Mouse (Mus musculus): ENCODE measurements around the gene Klk5. TPM values are rescaled to one million over a fixed set of nuclear protein-coding genes. Genes with fewer than 3 reads are reported as not detected.

Klk5 gene
- polyA plus RNA-seq, 1 experiment from 2014 or later = 1.1 TPM

DNA sequence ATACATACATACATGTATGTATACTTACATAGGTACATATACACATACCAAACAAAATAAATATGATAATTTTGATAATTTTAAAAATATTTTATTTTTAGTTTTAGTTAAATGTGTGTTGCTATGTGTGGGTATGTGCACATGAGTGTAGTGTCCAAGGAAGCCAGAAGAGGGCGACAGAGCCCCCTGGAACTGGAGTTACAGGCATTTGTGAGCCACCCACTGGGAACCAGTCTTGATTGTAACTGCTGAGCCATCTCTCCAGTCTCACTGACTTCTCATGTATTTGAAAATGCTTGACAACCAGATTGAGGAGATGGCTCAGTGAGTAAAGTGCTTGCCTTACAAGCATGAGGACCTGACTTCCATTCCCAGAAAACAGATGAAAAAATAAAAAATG, 36.5 kb downstream of the Klk5 start:
- Histone ChIP-seq H3K4me1 (0 out of 2 replicates have a peak, but pooled peaks cover 3% of the 10 kb centered on the region), H3K36me3 (no peaks in the 10 kb centered on the region), H3K4me3 (no peak overlapping the region), H3K9ac (no peak overlapping the region), H3K27ac (no peak overlapping the region), H3K27me3 (peaks cover 16% of the 10 kb centered on the region), H3K9me3 (no peaks in the 10 kb centered on the region), H3K4me2 (no peak overlapping the region)
- no peak for ATAC-seq (ENCODE audit: insufficient number of reproducible peaks, insufficient read depth, low FRiP score, low TSS enrichment, low read depth)
- 51% methylated on average over 1 of the region's 1 CpGs for WGBS

DNA sequence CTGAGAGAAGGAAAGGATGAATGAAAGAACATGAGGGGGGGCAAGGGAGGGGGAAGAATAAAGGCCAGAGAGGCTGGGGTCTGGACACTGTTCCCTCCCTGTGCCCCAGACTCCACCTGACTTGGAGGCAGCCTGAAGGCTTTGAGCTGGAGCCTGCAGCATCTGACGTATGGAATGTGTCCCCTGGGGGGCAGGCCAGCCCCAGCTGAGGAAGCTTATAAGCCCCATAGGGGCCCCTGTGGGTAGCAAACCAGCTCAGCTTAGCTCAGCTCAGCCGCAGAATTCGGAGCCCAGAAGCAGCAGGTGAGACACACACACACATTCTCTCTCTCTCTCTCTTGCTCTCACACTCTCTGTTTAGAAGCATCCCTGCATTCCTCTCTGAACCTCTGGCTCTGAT, 39.1 kb downstream of the Klk5 start, which contains the start of gene Klk4:
TSS of gene Klk4 (plus strand) at position 249 of the 400 bp plus-strand sequence.
- H3K9me3 ChIP-seq = no peaks in the 10 kb centered on the region
- H3K4me2 ChIP-seq = no peak within 1 kb of the TSS
- 3% methylated on average over 3 of the region's 3 CpGs for WGBS
- no peak within 1 kb of the TSS for H3K27ac ChIP-seq
- no peak within 1 kb of the TSS for H3K4me3 ChIP-seq
- H3K4me1 ChIP-seq = peaks cover 7% of the 10 kb centered on the region; the same call in 1 of the 2 replicates
- no peak within 1 kb of the TSS for H3K9ac ChIP-seq
- no peak for ATAC-seq (ENCODE audit: insufficient number of reproducible peaks, insufficient read depth, low FRiP score, low TSS enrichment, low read depth)
- peaks cover 16% of the 10 kb centered on the region for H3K27me3 ChIP-seq
- no peaks in the 10 kb centered on the region for H3K36me3 ChIP-seq

DNA sequence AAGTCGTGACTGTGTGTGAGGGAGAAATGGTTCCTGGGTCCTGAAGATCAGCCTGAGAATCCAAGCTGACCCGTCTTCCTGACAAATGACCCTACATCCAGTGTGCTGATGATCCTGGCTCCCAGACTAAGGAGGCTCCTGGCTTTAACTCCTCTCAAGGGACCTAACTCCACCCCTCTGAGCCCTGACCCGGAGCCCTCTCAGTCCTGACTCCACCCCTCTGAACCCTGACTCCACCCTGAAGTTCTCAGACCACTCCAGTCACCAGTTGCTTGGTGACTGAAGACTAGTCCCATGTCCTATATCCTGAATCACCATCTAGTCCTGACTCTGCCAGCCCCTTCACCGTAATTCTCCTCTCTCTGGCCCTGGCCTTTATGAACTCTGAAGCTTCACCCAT, 40.6 kb downstream of the Klk5 start:
- H3K9me3 ChIP-seq = no peaks in the 10 kb centered on the region
- H3K4me1 ChIP-seq = peaks cover 7% of the 10 kb centered on the region; the same call in 1 of the 2 replicates
- H3K36me3 ChIP-seq = no peaks in the 10 kb centered on the region
- no peak overlapping the region for H3K4me3 ChIP-seq
- 21% methylated on average over 4 of the region's 4 CpGs for WGBS
- no peak overlapping the region for H3K9ac ChIP-seq
- H3K27ac ChIP-seq = no peak overlapping the region
- ATAC-seq (ENCODE audit: insufficient number of reproducible peaks, insufficient read depth, low FRiP score, low TSS enrichment, low read depth) = no peak
- H3K27me3 ChIP-seq = peaks cover 16% of the 10 kb centered on the region
- H3K4me2 ChIP-seq = no peak overlapping the region

DNA sequence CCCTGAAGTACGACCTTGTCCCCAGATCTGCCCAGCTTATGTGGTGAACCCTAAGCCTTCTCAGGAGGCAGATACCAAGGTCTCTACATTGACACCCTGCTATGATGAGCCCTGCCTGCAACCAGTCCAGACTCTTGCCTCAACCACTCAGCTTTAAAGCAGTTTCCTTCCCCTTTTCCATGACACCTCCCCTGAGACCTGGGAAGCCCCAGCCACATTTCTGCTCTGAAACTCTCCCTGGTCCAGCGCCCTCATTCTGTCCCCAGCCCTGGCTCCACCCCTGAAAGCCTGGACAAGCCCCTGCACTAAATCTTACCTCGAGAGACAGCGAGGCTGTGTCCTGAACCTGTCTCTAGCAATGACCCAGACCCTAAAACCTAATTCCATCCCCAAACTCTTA, 41.0 kb downstream of the Klk5 start:
- H3K27ac ChIP-seq = no peak overlapping the region
- no peak overlapping the region for H3K4me2 ChIP-seq
- no peaks in the 10 kb centered on the region for H3K9me3 ChIP-seq
- H3K36me3 ChIP-seq = no peaks in the 10 kb centered on the region
- H3K27me3 ChIP-seq = peaks cover 16% of the 10 kb centered on the region
- no peak for ATAC-seq (ENCODE audit: insufficient number of reproducible peaks, insufficient read depth, low FRiP score, low TSS enrichment, low read depth)
- peaks cover 7% of the 10 kb centered on the region; the same call in 1 of the 2 replicates for H3K4me1 ChIP-seq
- 19% methylated on average over 4 of the region's 4 CpGs for WGBS
- H3K9ac ChIP-seq = no peak overlapping the region
- H3K4me3 ChIP-seq = no peak overlapping the region

DNA sequence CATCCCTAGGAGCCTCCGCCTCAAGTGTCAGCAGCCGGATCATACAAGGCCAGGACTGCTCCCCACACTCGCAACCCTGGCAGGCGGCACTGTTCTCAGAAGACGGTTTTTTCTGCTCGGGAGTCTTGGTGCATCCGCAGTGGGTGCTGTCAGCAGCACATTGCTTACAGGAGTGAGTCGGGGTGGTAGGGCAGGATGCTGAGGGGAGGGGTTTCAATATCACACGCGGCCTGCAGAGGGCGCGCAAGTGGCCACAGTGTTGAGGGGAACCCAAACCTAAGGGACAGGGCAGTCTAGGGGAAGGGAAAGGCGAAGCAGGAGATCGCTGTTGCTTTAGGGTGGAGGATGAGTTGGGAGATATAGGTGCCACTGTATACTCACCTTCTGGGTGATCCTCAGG, 41.8 kb downstream of the Klk5 start:
- WGBS = 7% methylated on average over 14 of the region's 14 CpGs
- H3K36me3 ChIP-seq = no peaks in the 10 kb centered on the region
- no peak overlapping the region for H3K4me3 ChIP-seq
- no peak overlapping the region for H3K27ac ChIP-seq
- H3K4me2 ChIP-seq = peak overlapping the region; percentile 44
- no peak for ATAC-seq (ENCODE audit: insufficient number of reproducible peaks, insufficient read depth, low FRiP score, low TSS enrichment, low read depth)
- H3K27me3 ChIP-seq = peaks cover 16% of the 10 kb centered on the region
- H3K9ac ChIP-seq = no peak overlapping the region
- H3K9me3 ChIP-seq = no peaks in the 10 kb centered on the region
- H3K4me1 ChIP-seq = peaks cover 7% of the 10 kb centered on the region; the same call in 1 of the 2 replicates

DNA sequence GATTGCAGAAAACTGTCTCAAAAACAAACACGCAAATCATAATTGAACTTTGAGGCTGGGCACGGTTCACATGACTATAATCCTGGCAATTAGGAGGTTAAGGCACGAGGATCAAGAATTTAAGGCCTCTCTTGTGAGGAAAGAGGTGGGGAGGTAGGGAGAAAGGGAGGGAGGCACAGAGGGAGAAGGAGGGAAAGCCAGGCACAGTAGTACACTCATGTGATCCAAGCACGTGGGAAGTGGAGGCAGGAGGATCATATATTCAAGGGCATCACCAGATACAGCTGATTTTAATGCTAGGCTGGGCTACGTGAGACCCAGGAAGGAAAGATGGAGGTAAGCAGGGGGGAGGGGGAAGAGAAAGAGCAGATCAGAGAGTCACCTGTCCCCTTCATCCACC, 49.6 kb downstream of the Klk5 start:
- Histone ChIP-seq H3K9ac (no peak overlapping the region), H3K27me3 (no peaks in the 10 kb centered on the region), H3K27ac (no peak overlapping the region), H3K36me3 (no peaks in the 10 kb centered on the region), H3K4me3 (no peak overlapping the region), H3K9me3 (no peaks in the 10 kb centered on the region), H3K4me1 (no peaks in the 10 kb centered on the region), H3K4me2 (no peak overlapping the region)
- ATAC-seq (ENCODE audit: insufficient number of reproducible peaks, insufficient read depth, low FRiP score, low TSS enrichment, low read depth) = no peak
- 45% methylated on average over 5 of the region's 5 CpGs for WGBS

DNA sequence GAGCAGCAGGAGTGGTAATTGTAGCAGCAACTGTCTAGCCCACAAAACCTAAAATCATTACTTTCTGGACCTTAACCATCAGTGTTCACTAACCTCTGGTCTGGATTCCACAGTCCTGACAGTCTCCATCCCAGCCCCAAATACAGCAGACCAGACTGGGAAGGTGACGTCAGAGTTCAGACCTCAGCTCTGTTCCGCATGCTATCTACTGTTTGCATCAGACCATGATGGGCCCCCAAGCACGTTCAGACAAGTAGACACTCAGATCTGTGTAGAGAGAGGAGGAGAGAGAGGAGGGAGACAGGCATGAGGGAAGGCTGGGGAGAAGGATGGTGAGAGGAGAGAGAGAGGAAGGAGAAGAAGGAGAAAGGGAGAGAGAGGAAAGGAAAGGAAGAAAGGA, 50.0 kb downstream of the Klk5 start:
- no peak overlapping the region for H3K9ac ChIP-seq
- H3K27ac ChIP-seq = no peak overlapping the region
- H3K4me2 ChIP-seq = no peak overlapping the region
- no peaks in the 10 kb centered on the region for H3K9me3 ChIP-seq
- no peak for ATAC-seq (ENCODE audit: insufficient number of reproducible peaks, insufficient read depth, low FRiP score, low TSS enrichment, low read depth)
- no peaks in the 10 kb centered on the region for H3K36me3 ChIP-seq
- H3K27me3 ChIP-seq = no peaks in the 10 kb centered on the region
- H3K4me3 ChIP-seq = no peak overlapping the region
- no peaks in the 10 kb centered on the region for H3K4me1 ChIP-seq
- WGBS = 46% methylated on average over 3 of the region's 3 CpGs

DNA sequence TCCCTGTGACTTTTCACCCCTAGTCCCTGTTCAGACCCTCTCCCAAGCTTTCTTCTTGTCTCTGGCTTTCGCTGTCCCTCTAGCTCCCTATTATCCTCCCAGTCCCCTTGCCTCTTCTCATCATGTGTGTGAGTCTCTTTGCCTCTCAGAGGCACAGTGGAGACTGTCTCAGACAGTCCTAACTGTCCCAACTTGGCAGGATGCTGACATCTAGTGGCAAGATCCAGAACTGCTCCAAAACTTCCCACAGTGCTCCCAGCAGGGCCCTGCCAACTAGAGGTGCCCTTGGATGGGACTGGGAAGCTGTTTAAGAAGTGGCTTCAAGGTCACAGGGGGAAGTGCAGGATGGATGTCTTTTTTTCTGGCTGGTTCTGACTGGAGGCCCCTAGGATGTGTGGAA, 53.1 kb downstream of the Klk5 start:
- no peak overlapping the region for H3K9ac ChIP-seq
- H3K9me3 ChIP-seq = no peaks in the 10 kb centered on the region
- ATAC-seq (ENCODE audit: insufficient number of reproducible peaks, insufficient read depth, low FRiP score, low TSS enrichment, low read depth) = peak; percentile 81
- 17% methylated on average over 1 of the region's 1 CpGs for WGBS
- no peaks in the 10 kb centered on the region for H3K27me3 ChIP-seq
- no peak overlapping the region for H3K4me3 ChIP-seq
- no peaks in the 10 kb centered on the region for H3K4me1 ChIP-seq
- H3K27ac ChIP-seq = no peak overlapping the region
- no peak overlapping the region for H3K4me2 ChIP-seq
- no peaks in the 10 kb centered on the region for H3K36me3 ChIP-seq

Other genes starting within 250 kb of the Klk5 start
- not detected in 2 replicates for gene Zfp819, start 234.8 kb upstream of the Klk5 start, polyA plus RNA-seq (2015; fragmentation: Nextera tagmentation; extraction: Ambion mirVana)
- gene Ceacam18, start 207.3 kb upstream of the Klk5 start, polyA plus RNA-seq (2015; fragmentation: Nextera tagmentation; extraction: Ambion mirVana) = 0.12 TPM in 1 of 2 replicates, not detected in the other
- gene Siglece, start 181.8 kb upstream of the Klk5 start, polyA plus RNA-seq (2015; fragmentation: Nextera tagmentation; extraction: Ambion mirVana) = 0.69 and 1.3 TPM in 2 replicates
- 14.3 and 14.5 TPM in 2 replicates for gene Ctu1, start 170.0 kb upstream of the Klk5 start, polyA plus RNA-seq (2015; fragmentation: Nextera tagmentation; extraction: Ambion mirVana)
- gene Klk14, start 151.6 kb upstream of the Klk5 start, polyA plus RNA-seq (2015; fragmentation: Nextera tagmentation; extraction: Ambion mirVana) = not detected in 2 replicates
- gene Klk13, start 129.4 kb upstream of the Klk5 start, polyA plus RNA-seq (2015; fragmentation: Nextera tagmentation; extraction: Ambion mirVana) = 1.6 and 2.2 TPM in 2 replicates
- 0.25 TPM in 1 of 2 replicates, not detected in the other for gene Klk12, start 73.1 kb upstream of the Klk5 start, polyA plus RNA-seq (2015; fragmentation: Nextera tagmentation; extraction: Ambion mirVana)
- 1.3 and 3.0 TPM in 2 replicates for gene Klk11, start 67.4 kb upstream of the Klk5 start, polyA plus RNA-seq (2015; fragmentation: Nextera tagmentation; extraction: Ambion mirVana)
- 3.0 and 3.6 TPM in 2 replicates for gene Klk10, start 60.9 kb upstream of the Klk5 start, polyA plus RNA-seq (2015; fragmentation: Nextera tagmentation; extraction: Ambion mirVana)
- 0.46 and 0.83 TPM in 2 replicates for gene Klk9, start 50.1 kb upstream of the Klk5 start, polyA plus RNA-seq (2015; fragmentation: Nextera tagmentation; extraction: Ambion mirVana)
- 23.9 and 25.1 TPM in 2 replicates for gene Klk8, start 44.4 kb upstream of the Klk5 start, polyA plus RNA-seq (2015; fragmentation: Nextera tagmentation; extraction: Ambion mirVana)
- gene Klk7, start 30.7 kb upstream of the Klk5 start, polyA plus RNA-seq (2015; fragmentation: Nextera tagmentation; extraction: Ambion mirVana) = 0.35 TPM in 1 of 2 replicates, not detected in the other
- gene Klk6, start 17.5 kb upstream of the Klk5 start, polyA plus RNA-seq (2015; fragmentation: Nextera tagmentation; extraction: Ambion mirVana) = not detected in 2 replicates
- gene Klk4, start 39.2 kb downstream of the Klk5 start, polyA plus RNA-seq (2015; fragmentation: Nextera tagmentation; extraction: Ambion mirVana) = 0.44 TPM in 1 of 2 replicates, not detected in the other
- not detected in 2 replicates for gene Klk15, start 91.8 kb downstream of the Klk5 start, polyA plus RNA-seq (2015; fragmentation: Nextera tagmentation; extraction: Ambion mirVana)
- gene Klk1b8, start 108.7 kb downstream of the Klk5 start, polyA plus RNA-seq (2015; fragmentation: Nextera tagmentation; extraction: Ambion mirVana) = not detected in 2 replicates
- gene Klk1b1, start 124.8 kb downstream of the Klk5 start, polyA plus RNA-seq (2015; fragmentation: Nextera tagmentation; extraction: Ambion mirVana) = not detected in 2 replicates
- not detected in 2 replicates for gene Klk1b9, start 134.1 kb downstream of the Klk5 start, polyA plus RNA-seq (2015; fragmentation: Nextera tagmentation; extraction: Ambion mirVana)
- not detected in 2 replicates for gene Klk1b11, start 153.9 kb downstream of the Klk5 start, polyA plus RNA-seq (2015; fragmentation: Nextera tagmentation; extraction: Ambion mirVana)
- not detected in 2 replicates for gene Klk1b26, start 170.2 kb downstream of the Klk5 start, polyA plus RNA-seq (2015; fragmentation: Nextera tagmentation; extraction: Ambion mirVana)
- gene Klk1b27, start 210.3 kb downstream of the Klk5 start, polyA plus RNA-seq (2015; fragmentation: Nextera tagmentation; extraction: Ambion mirVana) = not detected in 2 replicates